Mouse (Mus musculus) gastrocnemius, adult 18-20 months (tissue): Measurements from ENCODE around the gene Clybl. TPM values are rescaled to one million over a fixed set of nuclear protein-coding genes. Genes with fewer than 3 reads are reported as not detected.

Experiments used
- DNase-seq: peaks from one replicate; pipeline ENCODE4 v3.0.0; 2021; ENCODE audit warnings: low spot score
- total RNA-seq, 2 experiments: library from RNA; stranded (reverse); gene quantifications; 2 replicates each; pipeline ENCODE4 v1.2.3; 2021

Clybl gene
- total RNA-seq, 2 experiments from 2014 or later: 68.5 to 70.8 TPM

GRCm38 (mm10) chr14:122194630-122195029, 13.1 kb downstream of the Clybl start:
- no peak for DNase-seq

- no peak for DNase-seq
Observed at GRCm38 (mm10) chr14:122196851-122197250, 15.3 kb downstream of the Clybl start.

- DNase-seq: no peak
Observed at GRCm38 (mm10) chr14:122200247-122200885, 18.9 kb downstream of the Clybl start.

- no peak for DNase-seq
Observed at GRCm38 (mm10) chr14:122209177-122209576, 27.7 kb downstream of the Clybl start.

GRCm38 (mm10) chr14:122213590-122213989, 32.1 kb downstream of the Clybl start:
- no peak for DNase-seq

GRCm38 (mm10) chr14:122214126-122214525, 32.6 kb downstream of the Clybl start:
- no peak for DNase-seq

- no peak for DNase-seq
Observed at GRCm38 (mm10) chr14:122217221-122217620, 35.7 kb downstream of the Clybl start.

- DNase-seq: no peak
Observed at GRCm38 (mm10) chr14:122222934-122223374, 41.5 kb downstream of the Clybl start.

- peak; percentile 75 for DNase-seq
Observed at GRCm38 (mm10) chr14:122223461-122224102, 42.1 kb downstream of the Clybl start.

- no peak for DNase-seq
Observed at GRCm38 (mm10) chr14:122224103-122224494, 42.6 kb downstream of the Clybl start.

GRCm38 (mm10) chr14:122224501-122224928, 43.0 kb downstream of the Clybl start:
- no peak for DNase-seq

- DNase-seq: no peak
Observed at GRCm38 (mm10) chr14:122225479-122226132, 44.1 kb downstream of the Clybl start.

GRCm38 (mm10) chr14:122226133-122226515, 44.6 kb downstream of the Clybl start:
- DNase-seq: no peak

- no peak for DNase-seq
Observed at GRCm38 (mm10) chr14:122226666-122227453, 45.4 kb downstream of the Clybl start.

- no peak for DNase-seq
Observed at GRCm38 (mm10) chr14:122227454-122227951, 46.0 kb downstream of the Clybl start.

GRCm38 (mm10) chr14:122228816-122229551, 47.5 kb downstream of the Clybl start:
- no peak for DNase-seq

- DNase-seq: no peak
Observed at GRCm38 (mm10) chr14:122229988-122230387, 48.5 kb downstream of the Clybl start.

- DNase-seq: peak; percentile 23
Observed at GRCm38 (mm10) chr14:122230621-122231025, 49.1 kb downstream of the Clybl start.

GRCm38 (mm10) chr14:122231073-122231472, 49.6 kb downstream of the Clybl start:
- DNase-seq: no peak

GRCm38 (mm10) chr14:122233212-122233714, 51.8 kb downstream of the Clybl start:
- no peak for DNase-seq

- DNase-seq: no peak
Observed at GRCm38 (mm10) chr14:122243874-122244273, 62.4 kb downstream of the Clybl start.
